Mouse (Mus musculus): ENCODE data around the gene Zdhhc13. TPM values are rescaled to one million over a fixed set of nuclear protein-coding genes. Genes with fewer than 3 reads are reported as not detected.

The Zdhhc13 gene
- total RNA-seq (2022): 10 to 100 TPM; 11.2 to 13.8 (median 12.7) TPM

- peak; percentile 89 for DNase-seq (ENCODE audit: low spot score)
These were observed at the start of gene Zdhhc13 for GRCm38 (mm10) chr7:48788851-48789572. Zdhhc13 (plus strand) TSS chr7:48789003.

GRCm38 (mm10) chr7:48749298-48750163 lies 39.3 kb upstream of the Zdhhc13 start:
- peak; percentile 83 for DNase-seq (ENCODE audit: low spot score)

- DNase-seq (ENCODE audit: low spot score): no peak
These were observed 38.5 kb upstream of the Zdhhc13 start for GRCm38 (mm10) chr7:48750164-48750809.

- no peak for DNase-seq (ENCODE audit: low spot score)
These were observed 37.6 kb upstream of the Zdhhc13 start for GRCm38 (mm10) chr7:48751222-48751621.

GRCm38 (mm10) chr7:48754415-48754974 lies 34.3 kb upstream of the Zdhhc13 start:
- no peak for DNase-seq (ENCODE audit: low spot score)

GRCm38 (mm10) chr7:48755825-48756224 lies 33.0 kb upstream of the Zdhhc13 start:
- no peak for DNase-seq (ENCODE audit: low spot score)

- DNase-seq (ENCODE audit: low spot score): no peak
These were observed 32.4 kb upstream of the Zdhhc13 start for GRCm38 (mm10) chr7:48756306-48756931.

- no peak for DNase-seq (ENCODE audit: low spot score)
These were observed 30.7 kb upstream of the Zdhhc13 start for GRCm38 (mm10) chr7:48758083-48758482.

- DNase-seq (ENCODE audit: low spot score): no peak
These were observed 28.0 kb upstream of the Zdhhc13 start for GRCm38 (mm10) chr7:48760789-48761188.

GRCm38 (mm10) chr7:48762289-48762688 lies 26.5 kb upstream of the Zdhhc13 start:
- DNase-seq (ENCODE audit: low spot score): no peak

GRCm38 (mm10) chr7:48762721-48763120 lies 26.1 kb upstream of the Zdhhc13 start:
- no peak for DNase-seq (ENCODE audit: low spot score)

GRCm38 (mm10) chr7:48765959-48766358 lies 22.8 kb upstream of the Zdhhc13 start:
- DNase-seq (ENCODE audit: low spot score): no peak

- DNase-seq (ENCODE audit: low spot score): no peak
These were observed 19.1 kb upstream of the Zdhhc13 start for GRCm38 (mm10) chr7:48769721-48770120.

- no peak for DNase-seq (ENCODE audit: low spot score)
These were observed 16.6 kb upstream of the Zdhhc13 start for GRCm38 (mm10) chr7:48772060-48772734.

- DNase-seq (ENCODE audit: low spot score): no peak
These were observed 15.5 kb upstream of the Zdhhc13 start for GRCm38 (mm10) chr7:48773333-48773732.

GRCm38 (mm10) chr7:48774633-48775032 lies 14.2 kb upstream of the Zdhhc13 start:
- DNase-seq (ENCODE audit: low spot score): no peak

GRCm38 (mm10) chr7:48775436-48775835 lies 13.4 kb upstream of the Zdhhc13 start:
- DNase-seq (ENCODE audit: low spot score): no peak

GRCm38 (mm10) chr7:48777721-48778504 lies 10.9 kb upstream of the Zdhhc13 start:
- no peak for DNase-seq (ENCODE audit: low spot score)

- DNase-seq (ENCODE audit: low spot score): no peak
These were observed 9.7 kb upstream of the Zdhhc13 start for GRCm38 (mm10) chr7:48779110-48779509.

GRCm38 (mm10) chr7:48782432-48782831 lies 6.4 kb upstream of the Zdhhc13 start:
- no peak for DNase-seq (ENCODE audit: low spot score)

Measured in heart, adult 8-10 months (tissue).